Mouse (Mus musculus): ENCODE data around the gene Zfp398. TPM values are rescaled to one million over a fixed set of nuclear protein-coding genes. Genes with fewer than 3 reads are reported as not detected.

The Zfp398 gene
- polyA plus RNA-seq (2014; fragmentation: Nextera tagmentation; extraction: Ambion mirVana): 15.7 and 18.6 TPM in 2 replicates

- Histone ChIP-seq H3K9ac (peak within 1 kb of the TSS; percentile 95), H3K4me2 (replicated peaks) (peak within 1 kb of the TSS; percentile 63), H3K27me3 (ENCODE audit: control insufficient read depth, insufficient read depth, low read length) (no peaks in the 10 kb centered on the region), H3K9me3 (ENCODE audit: control insufficient read depth, low read length) (no peaks in the 10 kb centered on the region), H3K4me3 (replicated peaks; ENCODE audit: low read length) (peak within 1 kb of the TSS; percentile 89), H3K27ac (peak within 1 kb of the TSS; percentile 96), H3K4me1 (replicated peaks; ENCODE audit: control insufficient read depth, insufficient read depth, low read length) (peaks cover 13% of the 10 kb centered on the region; the same call in 1 of the 2 replicates), H3K36me3 (replicated peaks; ENCODE audit: control insufficient read depth, insufficient read depth) (peaks cover 6% of the 10 kb centered on the region)
- ATAC-seq (ENCODE audit: low FRiP score) (peak; percentile 94), DNase-seq (ENCODE audit: low spot score) (peak; percentile 94)
- under 1% methylated on average over 52 of the region's 52 CpGs for WGBS
Measured at GRCm38 (mm10) chr6:47835482-47835983, at the start of gene Zfp398. Zfp398 (plus strand) TSS chr6:47835661.

- peak; percentile 92 for ATAC-seq (ENCODE audit: low FRiP score)
- peak overlapping the region; percentile 66 for H3K9ac ChIP-seq
Measured at GRCm38 (mm10) chr6:47787941-47788736, 47.3 kb upstream of the Zfp398 start.

GRCm38 (mm10) chr6:47788821-47789220 is 46.6 kb upstream of the Zfp398 start:
- no peaks in the 10 kb centered on the region for H3K36me3 ChIP-seq (replicated peaks; ENCODE audit: control insufficient read depth, insufficient read depth)

More at GRCm38 (mm10) chr6:47787941-47788736, 47.3 kb upstream of the Zfp398 start:
- peak overlapping the region; percentile 52 for H3K4me2 ChIP-seq (replicated peaks)
- H3K4me1 ChIP-seq (replicated peaks; ENCODE audit: control insufficient read depth, insufficient read depth, low read length): peaks cover 6% of the 10 kb centered on the region
- no peaks in the 10 kb centered on the region for H3K27me3 ChIP-seq (ENCODE audit: control insufficient read depth, insufficient read depth, low read length)
- under 1% methylated on average over 18 of the region's 18 CpGs for WGBS
- H3K4me3 ChIP-seq (replicated peaks; ENCODE audit: low read length): peak overlapping the region; percentile 38
- peak; percentile 91 for DNase-seq (ENCODE audit: low spot score)
- H3K36me3 ChIP-seq (replicated peaks; ENCODE audit: control insufficient read depth, insufficient read depth): no peaks in the 10 kb centered on the region
- H3K9me3 ChIP-seq (ENCODE audit: control insufficient read depth, low read length): no peaks in the 10 kb centered on the region
- H3K27ac ChIP-seq: peak overlapping the region; percentile 93

GRCm38 (mm10) chr6:47790745-47791144 is 44.7 kb upstream of the Zfp398 start:
- 51% methylated on average over 2 of the region's 2 CpGs for WGBS
- ATAC-seq (ENCODE audit: low FRiP score) (no peak), DNase-seq (ENCODE audit: low spot score) (no peak)
- Histone ChIP-seq H3K36me3 (replicated peaks; ENCODE audit: control insufficient read depth, insufficient read depth) (peaks cover 15% of the 10 kb centered on the region), H3K27ac (no peak overlapping the region), H3K4me2 (replicated peaks) (no peak overlapping the region), H3K9me3 (ENCODE audit: control insufficient read depth, low read length) (no peaks in the 10 kb centered on the region), H3K27me3 (ENCODE audit: control insufficient read depth, insufficient read depth, low read length) (no peaks in the 10 kb centered on the region), H3K4me1 (replicated peaks; ENCODE audit: control insufficient read depth, insufficient read depth, low read length) (peaks cover 6% of the 10 kb centered on the region), H3K4me3 (replicated peaks; ENCODE audit: low read length) (no peak overlapping the region), H3K9ac (no peak overlapping the region)

More at GRCm38 (mm10) chr6:47788821-47789220, 46.6 kb upstream of the Zfp398 start:
- ATAC-seq (ENCODE audit: low FRiP score) (no peak), DNase-seq (ENCODE audit: low spot score) (peak; percentile 40)
- H3K4me1 ChIP-seq (replicated peaks; ENCODE audit: control insufficient read depth, insufficient read depth, low read length): peaks cover 6% of the 10 kb centered on the region
- H3K27me3 ChIP-seq (ENCODE audit: control insufficient read depth, insufficient read depth, low read length): no peaks in the 10 kb centered on the region
- WGBS: 19% methylated on average over 3 of the region's 3 CpGs
- peak overlapping the region; percentile 93 for H3K27ac ChIP-seq
- peak overlapping the region; percentile 66 for H3K9ac ChIP-seq
- peak overlapping the region; percentile 38 for H3K4me3 ChIP-seq (replicated peaks; ENCODE audit: low read length)
- peak overlapping the region; percentile 52 for H3K4me2 ChIP-seq (replicated peaks)
- H3K9me3 ChIP-seq (ENCODE audit: control insufficient read depth, low read length): no peaks in the 10 kb centered on the region

DNA sequence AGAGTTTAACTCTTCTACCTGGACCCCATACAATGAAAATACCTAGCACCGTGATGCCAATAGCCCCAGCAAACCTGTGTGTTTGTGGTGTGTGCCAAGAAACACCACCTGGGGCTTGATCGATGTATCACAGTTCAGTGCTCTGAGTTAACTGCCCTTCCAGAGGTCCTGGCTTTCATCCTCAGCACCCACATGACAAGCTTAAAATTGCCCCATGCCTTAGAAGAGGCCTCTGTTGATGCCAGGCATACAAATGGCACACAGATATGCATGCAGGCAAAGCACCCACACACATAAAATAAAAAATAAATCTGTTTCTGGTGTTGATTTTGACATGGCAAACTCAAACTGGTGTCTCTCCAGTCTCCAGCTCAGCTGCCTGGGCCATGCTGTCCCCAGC is 42.9 kb upstream of the Zfp398 start:
- Histone ChIP-seq H3K36me3 (replicated peaks; ENCODE audit: control insufficient read depth, insufficient read depth) (peaks cover 31% of the 10 kb centered on the region), H3K9me3 (ENCODE audit: control insufficient read depth, low read length) (no peaks in the 10 kb centered on the region), H3K9ac (no peak overlapping the region), H3K4me2 (replicated peaks) (no peak overlapping the region), H3K4me1 (replicated peaks; ENCODE audit: control insufficient read depth, insufficient read depth, low read length) (peaks cover 6% of the 10 kb centered on the region), H3K27me3 (ENCODE audit: control insufficient read depth, insufficient read depth, low read length) (no peaks in the 10 kb centered on the region), H3K27ac (no peak overlapping the region), H3K4me3 (replicated peaks; ENCODE audit: low read length) (no peak overlapping the region)
- 91% methylated on average over 2 of the region's 2 CpGs for WGBS
- ATAC-seq (ENCODE audit: low FRiP score) (no peak), DNase-seq (ENCODE audit: low spot score) (no peak)

- 86% methylated on average over 5 of the region's 5 CpGs for WGBS
- no peak overlapping the region for H3K4me3 ChIP-seq (replicated peaks; ENCODE audit: low read length)
- H3K9me3 ChIP-seq (ENCODE audit: control insufficient read depth, low read length): no peaks in the 10 kb centered on the region
- DNase-seq (ENCODE audit: low spot score) (no peak), ATAC-seq (ENCODE audit: low FRiP score) (no peak)
- H3K36me3 ChIP-seq (replicated peaks; ENCODE audit: control insufficient read depth, insufficient read depth): peaks cover 39% of the 10 kb centered on the region
- H3K27ac ChIP-seq: no peak overlapping the region
- H3K27me3 ChIP-seq (ENCODE audit: control insufficient read depth, insufficient read depth, low read length): no peaks in the 10 kb centered on the region
- H3K4me2 ChIP-seq (replicated peaks): no peak overlapping the region
- peaks cover 6% of the 10 kb centered on the region for H3K4me1 ChIP-seq (replicated peaks; ENCODE audit: control insufficient read depth, insufficient read depth, low read length)
- H3K9ac ChIP-seq: no peak overlapping the region
Measured at GRCm38 (mm10) chr6:47793284-47793683, 42.2 kb upstream of the Zfp398 start.

- Histone ChIP-seq H3K4me2 (replicated peaks) (no peak overlapping the region), H3K4me1 (replicated peaks; ENCODE audit: control insufficient read depth, insufficient read depth, low read length) (peaks cover under 1% of the 10 kb centered on the region; the same call in 1 of the 2 replicates), H3K27me3 (ENCODE audit: control insufficient read depth, insufficient read depth, low read length) (no peaks in the 10 kb centered on the region), H3K4me3 (replicated peaks; ENCODE audit: low read length) (no peak overlapping the region), H3K9me3 (ENCODE audit: control insufficient read depth, low read length) (no peaks in the 10 kb centered on the region), H3K9ac (no peak overlapping the region), H3K27ac (peak overlapping the region; percentile 40), H3K36me3 (replicated peaks; ENCODE audit: control insufficient read depth, insufficient read depth) (peaks cover 48% of the 10 kb centered on the region)
- ATAC-seq (ENCODE audit: low FRiP score): peak; percentile 46; the same call in 1 of the 2 replicates
- WGBS: 36% methylated on average over 10 of the region's 10 CpGs
- no peak for DNase-seq (ENCODE audit: low spot score)
Measured at GRCm38 (mm10) chr6:47794106-47794830, 41.2 kb upstream of the Zfp398 start.

DNA sequence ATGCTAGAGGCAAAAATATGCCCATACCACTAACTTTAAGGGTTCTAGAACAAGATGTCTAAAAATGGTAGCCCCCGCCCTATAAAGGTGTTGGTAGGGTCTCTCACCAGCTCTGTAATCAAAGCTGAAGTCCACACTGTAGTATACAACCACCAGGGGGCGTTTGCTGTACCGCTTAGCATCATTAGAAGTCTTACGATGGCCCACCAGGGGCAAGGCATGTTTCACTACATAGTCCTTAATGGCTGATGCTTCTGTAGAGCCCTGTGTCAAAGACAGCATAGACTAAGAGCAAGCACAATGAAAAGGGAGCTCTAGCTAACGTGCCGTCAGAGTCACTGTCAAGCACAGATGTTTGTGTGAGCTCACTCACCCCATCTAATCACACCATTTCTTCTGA is 36.4 kb upstream of the Zfp398 start:
- WGBS: 48% methylated on average over 6 of the region's 6 CpGs
- no peaks in the 10 kb centered on the region for H3K9me3 ChIP-seq (ENCODE audit: control insufficient read depth, low read length)
- H3K9ac ChIP-seq: no peak overlapping the region
- ATAC-seq (ENCODE audit: low FRiP score) (no peak), DNase-seq (ENCODE audit: low spot score) (peak; percentile 69)
- H3K27me3 ChIP-seq (ENCODE audit: control insufficient read depth, insufficient read depth, low read length): no peaks in the 10 kb centered on the region
- H3K36me3 ChIP-seq (replicated peaks; ENCODE audit: control insufficient read depth, insufficient read depth): peaks cover 96% of the 10 kb centered on the region
- H3K27ac ChIP-seq: no peak overlapping the region
- H3K4me3 ChIP-seq (replicated peaks; ENCODE audit: low read length): no peak overlapping the region
- H3K4me2 ChIP-seq (replicated peaks): no peak overlapping the region
- no peaks in the 10 kb centered on the region for H3K4me1 ChIP-seq (replicated peaks; ENCODE audit: control insufficient read depth, insufficient read depth, low read length)

- H3K4me1 ChIP-seq (replicated peaks; ENCODE audit: control insufficient read depth, insufficient read depth, low read length): peaks cover 10% of the 10 kb centered on the region; the same call in 1 of the 2 replicates
- ATAC-seq (ENCODE audit: low FRiP score) (no peak), DNase-seq (ENCODE audit: low spot score) (no peak)
- H3K9ac ChIP-seq: no peak overlapping the region
- no peak overlapping the region for H3K4me3 ChIP-seq (replicated peaks; ENCODE audit: low read length)
- H3K27ac ChIP-seq: no peak overlapping the region
- H3K27me3 ChIP-seq (ENCODE audit: control insufficient read depth, insufficient read depth, low read length): no peaks in the 10 kb centered on the region
- H3K36me3 ChIP-seq (replicated peaks; ENCODE audit: control insufficient read depth, insufficient read depth): peaks cover 71% of the 10 kb centered on the region
- WGBS: 88% methylated on average over 2 of the region's 2 CpGs
- H3K4me2 ChIP-seq (replicated peaks): no peak overlapping the region
- H3K9me3 ChIP-seq (ENCODE audit: control insufficient read depth, low read length): no peaks in the 10 kb centered on the region
Measured at GRCm38 (mm10) chr6:47805520-47805919, 29.9 kb upstream of the Zfp398 start.
